Mouse (Mus musculus): ENCODE data around the gene Col4a3. TPM values are rescaled to one million over a fixed set of nuclear protein-coding genes. Genes with fewer than 3 reads are reported as not detected.

Col4a3 gene
- polyA plus RNA-seq (2014; fragmentation: Illumina TruSeq; extraction: RNeasy Lipid Tissue Mini Kit (QIAGEN cat#74804); ENCODE audit: low read depth, low replicate concordance), result 5.9 TPM

DNA sequence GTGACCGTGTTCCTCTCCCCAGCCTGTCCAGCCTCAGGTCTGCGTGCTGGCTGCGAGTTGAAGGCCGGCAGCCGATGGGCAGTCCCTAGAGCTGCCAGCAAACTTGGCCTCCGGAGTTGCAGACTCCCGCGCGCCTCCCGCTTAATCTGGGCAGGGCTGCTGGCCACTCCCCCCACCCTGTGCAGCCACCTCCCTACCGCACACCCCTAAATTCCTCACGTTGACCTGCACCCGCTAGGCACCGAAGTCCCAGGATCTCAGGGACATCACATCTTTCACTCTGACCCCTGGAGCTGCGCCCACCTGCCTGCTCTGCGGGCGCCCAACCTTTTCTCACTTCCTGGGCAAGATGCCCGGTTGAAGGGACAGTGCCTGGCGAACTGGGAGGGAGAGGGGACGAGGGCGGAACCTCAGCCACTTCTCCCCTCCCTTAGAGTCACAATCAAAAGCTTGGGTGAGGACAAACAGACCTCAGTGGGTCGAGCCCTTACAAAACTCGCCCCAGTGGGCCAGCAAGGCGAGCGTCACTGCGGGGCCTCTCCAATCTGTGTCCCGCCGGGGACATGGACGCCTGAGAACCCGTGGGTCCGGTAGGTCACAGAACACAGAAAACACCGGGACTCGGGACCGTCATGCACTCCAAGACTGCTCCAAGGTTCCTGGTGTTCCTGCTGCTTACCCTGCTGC lies at the start of gene Col4a3, which contains the start of gene Col4a4:
Col4a3 (plus strand) TSS at position 209 of the 687 bp plus-strand sequence.
Col4a4 (minus strand) TSS at position 137 of the 687 bp plus-strand sequence.

DNA sequence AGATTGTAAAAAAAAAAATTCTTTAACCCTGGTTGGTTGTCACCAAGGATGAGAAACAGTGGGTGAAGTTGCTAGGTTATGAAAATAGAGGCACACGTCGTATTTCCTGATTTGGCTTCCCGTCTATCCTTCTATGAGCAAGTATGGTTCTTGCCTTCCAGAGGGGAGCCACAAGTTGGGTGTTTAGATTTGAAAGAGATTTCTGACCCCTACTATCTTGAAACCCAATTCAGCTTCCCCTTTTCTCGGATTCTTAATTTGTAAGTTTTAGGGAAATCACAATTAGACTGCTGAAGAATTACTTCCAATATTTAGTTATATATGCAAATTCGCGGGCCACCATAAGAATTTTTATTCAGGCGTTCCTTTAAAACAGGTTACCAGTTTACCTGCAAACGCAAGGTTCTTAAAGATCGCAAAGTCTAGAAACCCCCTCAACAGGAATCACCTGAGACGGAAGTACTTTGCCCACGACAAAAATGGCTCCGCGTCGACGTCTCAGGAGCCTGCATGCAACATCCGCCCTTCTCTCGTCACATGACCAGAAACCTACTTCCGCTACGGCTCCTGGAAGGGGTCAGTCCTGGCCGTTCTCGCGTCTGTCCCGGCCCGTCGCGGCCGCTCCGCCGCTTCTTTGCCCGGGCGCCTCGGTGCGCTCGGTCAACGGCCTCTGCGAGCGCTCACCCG lies 137.8 kb downstream of the Col4a3 start, which contains the start of gene Mff:
Mff (plus strand) TSS at position 552 of the 687 bp plus-strand sequence.

DNA sequence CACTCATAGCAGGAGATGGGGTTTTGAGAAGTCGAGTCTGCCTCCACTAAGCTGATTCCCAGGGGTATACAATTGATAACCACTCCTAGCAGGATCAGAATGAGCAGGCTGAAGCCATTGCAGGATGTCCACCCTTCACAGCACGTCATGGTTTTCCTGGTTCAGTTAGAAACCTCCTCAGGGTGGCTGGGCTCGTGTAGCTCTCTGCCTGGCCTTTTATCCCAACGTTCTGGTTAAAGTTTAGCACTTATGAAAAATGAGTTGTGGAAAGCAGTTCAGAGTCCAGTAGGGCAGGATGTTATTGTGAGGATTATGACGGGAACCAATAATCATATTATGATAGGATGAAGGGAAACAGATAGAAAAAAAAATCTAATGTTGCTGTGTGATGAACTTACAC lies 181.5 kb downstream of the Col4a3 start, which contains the start of gene Tm4sf20:
Tm4sf20 (minus strand) TSS at position 193 of the 400 bp plus-strand sequence.

DNA sequence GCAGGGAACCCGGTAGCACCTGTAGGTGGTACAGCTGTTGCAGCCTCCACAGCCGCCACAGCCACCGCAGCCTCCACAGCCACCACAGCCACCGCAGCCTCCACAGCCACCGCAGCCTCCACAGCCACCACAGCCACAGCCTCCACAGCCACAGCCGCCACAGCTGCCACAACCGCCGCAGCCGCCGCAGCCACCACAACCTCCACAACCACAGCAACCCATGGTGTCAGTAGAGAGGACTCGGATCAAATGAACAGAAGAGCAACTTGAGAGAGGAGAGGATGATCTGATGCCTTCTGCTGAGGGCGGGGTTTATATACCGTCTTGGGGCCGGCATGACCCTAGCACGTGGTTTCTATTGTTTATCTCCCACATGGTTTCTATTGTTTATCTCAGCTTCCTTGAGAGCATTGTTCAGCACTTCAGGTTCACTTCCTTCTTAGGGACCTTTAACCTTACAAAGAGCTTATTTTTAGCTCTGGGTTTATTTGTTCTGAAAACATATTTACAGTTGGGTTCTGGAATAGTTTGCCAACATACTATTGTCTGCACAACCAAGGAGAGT lies 184.4 kb downstream of the Col4a3 start, which contains the start of gene Gm47791:
Gm47791 (minus strand) TSS at position 222 of the 565 bp plus-strand sequence.

Other genes starting within 250 kb of the Col4a3 start
- gene Col4a4, start 72 bp upstream of the Col4a3 start, polyA plus RNA-seq (2014; fragmentation: Illumina TruSeq; extraction: RNeasy Lipid Tissue Mini Kit (QIAGEN cat#74804); ENCODE audit: low read depth, low replicate concordance), result 6.6 TPM
- gene Mff, start 138.0 kb downstream of the Col4a3 start, polyA plus RNA-seq (2014; fragmentation: Illumina TruSeq; extraction: RNeasy Lipid Tissue Mini Kit (QIAGEN cat#74804); ENCODE audit: low read depth, low replicate concordance), result 614 TPM
- gene Tm4sf20, start 181.5 kb downstream of the Col4a3 start, polyA plus RNA-seq (2014; fragmentation: Illumina TruSeq; extraction: RNeasy Lipid Tissue Mini Kit (QIAGEN cat#74804); ENCODE audit: low read depth, low replicate concordance), result 0.22 TPM
- gene Gm47791, start 184.3 kb downstream of the Col4a3 start, polyA plus RNA-seq (2014; fragmentation: Illumina TruSeq; extraction: RNeasy Lipid Tissue Mini Kit (QIAGEN cat#74804); ENCODE audit: low read depth, low replicate concordance), result not detected